Mouse (Mus musculus) thymus, adult 2 months (tissue): ENCODE measurements around the gene Abca2.

Source experiments
- CTCF ChIP-seq: fragments of 200-500 bp; IDR thresholded peaks from 2 replicates; pipeline ENCODE4 v1.5.1; 2012; ENCODE audit warnings: mild to moderate bottlenecking, control low read depth, low read length, moderate library complexity, borderline replicate concordance; ENCODE audit not compliant: control insufficient read depth, poor library complexity, insufficient read depth; ENCODE audit errors: extremely low read depth
- POLR2A ChIP-seq: fragments of 200-500 bp; IDR thresholded peaks from 2 replicates; pipeline ENCODE4 v1.6.1; 2012; ENCODE audit warnings: mild to moderate bottlenecking, low read length, control low read depth, moderate library complexity; ENCODE audit not compliant: control insufficient read depth, poor library complexity, insufficient read depth; ENCODE audit errors: extremely low read depth

- TF ChIP-seq POLR2A (no peak), CTCF (peak; percentile 61; the same call in 1 of the 2 replicates)
Measured at GRCm38 (mm10) chr2:25426721-25427191, 1.7 kb upstream of the Abca2 start.
